ENCODE assay signal across 19 mouse cellular contexts in genomic region chr5:8145473-8145872, GRCm38 (mm10).
DNase-seq lines count a peak whose midpoint lies in the region; ATAC-seq and TF ChIP-seq lines count a peak whose summit lies in the region.
"Had no signal": no experiment of that assay in that cellular context is flagged by ENCODE, and none has a peak within 500 bp of the region (broad histone marks: within the 10 kb centered on the region; RNA-seq: fewer than 3 reads in every experiment).

No protein-coding gene starts in this region.

- no peaks in the 10 kb centered on the region for H3K27me3 ChIP-seq in lung, embryonic 14.5 days (ENCODE audit: insufficient read depth, low read length)
- no peaks in the 10 kb centered on the region for H3K27me3 ChIP-seq in lung, postnatal 0 days (replicated peaks; ENCODE audit: insufficient read depth, low read length)
- no peaks in the 10 kb centered on the region for H3K27me3 ChIP-seq in forebrain, embryonic 16.5 days (replicated peaks; ENCODE audit: control insufficient read depth, insufficient read depth, low read length)
- H3K27me3 ChIP-seq: embryonic facial prominence, embryonic 15.5 days; heart, embryonic 12.5 days; neural tube, embryonic 13.5 days had no signal

- no peak overlapping the region for H3K4me3 ChIP-seq in lung, embryonic 14.5 days (ENCODE audit: low read depth, low read length)
- no peak overlapping the region for H3K4me3 ChIP-seq in lung, postnatal 0 days (ENCODE audit: low read depth, low read length)
- H3K4me3 ChIP-seq in forebrain, embryonic 16.5 days (replicated peaks; ENCODE audit: low read length): no peak overlapping the region
- H3K4me3 ChIP-seq: embryonic facial prominence, embryonic 15.5 days; heart, embryonic 12.5 days; neural tube, embryonic 13.5 days had no signal

- H3K27ac ChIP-seq in lung, embryonic 14.5 days (ENCODE audit: low read depth): no peak overlapping the region
- no peak overlapping the region for H3K27ac ChIP-seq in lung, postnatal 0 days (ENCODE audit: low read length)
- no peak overlapping the region for H3K27ac ChIP-seq in forebrain, embryonic 16.5 days (ENCODE audit: low read length)
- H3K27ac ChIP-seq: embryonic facial prominence, embryonic 15.5 days; kidney, postnatal 0 days; neural tube, embryonic 13.5 days had no signal

- no peak overlapping the region for H3K9ac ChIP-seq in lung, embryonic 14.5 days
- no peak overlapping the region for H3K9ac ChIP-seq in lung, postnatal 0 days (replicated peaks; ENCODE audit: low read depth)
- no peak overlapping the region for H3K9ac ChIP-seq in forebrain, embryonic 16.5 days (replicated peaks; ENCODE audit: low read depth, low read length)
- H3K9ac ChIP-seq: embryonic facial prominence, embryonic 15.5 days; heart, embryonic 12.5 days; neural tube, embryonic 13.5 days had no signal

- no peak overlapping the region for H3K4me2 ChIP-seq in lung, embryonic 14.5 days
- H3K4me2 ChIP-seq in lung, postnatal 0 days (replicated peaks; ENCODE audit: low read depth, low read length): no peak overlapping the region
- no peak overlapping the region for H3K4me2 ChIP-seq in forebrain, embryonic 16.5 days (ENCODE audit: low read length)
- H3K4me2 ChIP-seq: embryonic facial prominence, embryonic 15.5 days; heart, embryonic 12.5 days; liver, embryonic 11.5 days; neural tube, embryonic 13.5 days had no signal

- peak; percentile 26 for DNase-seq in embryo, embryonic 10 days (ENCODE audit: low spot score)
- DNase-seq in embryo, embryonic 9.5 days (ENCODE audit: extremely low spot score): no peak
- peak; percentile 5 for DNase-seq in lung, embryonic 14.5 days
- DNase-seq in lung, postnatal 0 days (ENCODE audit: low spot score): no peak
- peak; percentile 2 for DNase-seq in ZHBTc4 (ENCODE audit: low read depth, low spot score)
- DNase-seq in testis, postnatal 14 days (ENCODE audit: low spot score): no peak
- DNase-seq: cerebellum, postnatal 14 days; heart, postnatal 36 days; lung, postnatal 10 days; thymus, postnatal 4 days had no signal

- no peaks in the 10 kb centered on the region for H3K9me3 ChIP-seq in lung, embryonic 14.5 days (ENCODE audit: low read depth, low read length)
- H3K9me3 ChIP-seq in lung, postnatal 0 days (ENCODE audit: low read length): no peaks in the 10 kb centered on the region
- no peaks in the 10 kb centered on the region for H3K9me3 ChIP-seq in forebrain, embryonic 16.5 days (ENCODE audit: control insufficient read depth, low read length)
- H3K9me3 ChIP-seq: embryonic facial prominence, embryonic 15.5 days; heart, embryonic 12.5 days; neural tube, embryonic 13.5 days had no signal

- TF ChIP-seq CTCF in lung, embryonic 14.5 days (IDR thresholded peaks at IDR 0.05; ENCODE audit: low read depth): no peak
- no peak for TF ChIP-seq CTCF in lung, postnatal 0 days (IDR thresholded peaks at IDR 0.05)

- 71% methylated on average over 5 of the region's 5 CpGs for WGBS in lung, embryonic 14.5 days
- WGBS in lung, postnatal 0 days: 63% methylated on average over 5 of the region's 5 CpGs
- WGBS in forebrain, embryonic 16.5 days: 3% methylated on average over 5 of the region's 5 CpGs

- no peaks in the 10 kb centered on the region for H3K4me1 ChIP-seq in lung, embryonic 14.5 days (ENCODE audit: insufficient read depth)
- no peaks in the 10 kb centered on the region for H3K4me1 ChIP-seq in lung, postnatal 0 days (ENCODE audit: insufficient read depth, low read depth, low read length)
- no peaks in the 10 kb centered on the region for H3K4me1 ChIP-seq in forebrain, embryonic 16.5 days (replicated peaks; ENCODE audit: control insufficient read depth, insufficient read depth, low read length)
- H3K4me1 ChIP-seq: heart, embryonic 12.5 days had no signal

- no peak for TF ChIP-seq EP300 in lung, postnatal 0 days (IDR thresholded peaks at IDR 0.05)

- ATAC-seq in lung, embryonic 14.5 days (ENCODE audit: insufficient read depth): no peak
- ATAC-seq in lung, postnatal 0 days: no peak
- ATAC-seq in forebrain, embryonic 16.5 days: peak; percentile 75
- no peak for ATAC-seq in inflammation-experienced regulatory T-cells, adult 6 months
- ATAC-seq: activated CD4-positive, CD25-positive, alpha-beta regulatory T cell, adult 4 months; intestine, embryonic 16.5 days had no signal

- H3K36me3 ChIP-seq in lung, embryonic 14.5 days (ENCODE audit: insufficient read depth): no peaks in the 10 kb centered on the region
- H3K36me3 ChIP-seq in lung, postnatal 0 days (ENCODE audit: insufficient read depth, low read length): no peaks in the 10 kb centered on the region
- H3K36me3 ChIP-seq in forebrain, embryonic 16.5 days (ENCODE audit: control insufficient read depth, insufficient read depth): no peaks in the 10 kb centered on the region
- H3K36me3 ChIP-seq: embryonic facial prominence, embryonic 15.5 days; heart, embryonic 12.5 days; neural tube, embryonic 13.5 days had no signal

Comparison
In these comparisons a context has a peak if more than half of its experiments do, and no peak if none do; other contexts are left out.
1. DNase-seq: peak in embryo, embryonic 10 days (single experiment), lung, embryonic 14.5 days (single experiment) and ZHBTc4 (single experiment); none in embryo, embryonic 9.5 days (single experiment), lung, postnatal 0 days (single experiment) and testis, postnatal 14 days (single experiment).